Mouse (Mus musculus) liver, embryonic 14.5 days (tissue): Measurements from ENCODE around the gene Hoxd3.

Experiments
- CTCF ChIP-seq: IDR thresholded peaks from 2 replicates; pipeline ENCODE4 v1.5.1; 2016; ENCODE audit warnings: antibody characterized with exemption, low read depth, control low read depth
- EP300 ChIP-seq: IDR thresholded peaks from 2 replicates; pipeline ENCODE4 v1.6.1; 2016; ENCODE audit warnings: antibody characterized with exemption, low read depth

- TF ChIP-seq CTCF (no peak), EP300 (no peak)
Measured at GRCm38 (mm10) chr2:74761941-74762340, 50.2 kb downstream of the Hoxd3 start.
